1 mouse cellular context compared by ENCODE assay signal in genomic region chr17:86918786-86919185, GRCm38 (mm10).
TF ChIP-seq lines count a peak whose summit lies in the region.

No protein-coding gene starts in this region.

TF ChIP-seq in MEL, 35 proteins besides CTCF, POLR2A, EP300 and RAD21 (continued from another document):
- no peak for TF ChIP-seq MXI1 (IDR thresholded peaks at IDR 0.05; ENCODE audit: low read depth, low read length)
- no peak for TF ChIP-seq MAFK (IDR thresholded peaks at IDR 0.05; ENCODE audit: borderline replicate concordance, low read depth, low read length)
- no peak for TF ChIP-seq MAZ (IDR thresholded peaks at IDR 0.05; ENCODE audit: low read depth, low read length)
- TF ChIP-seq MYC (IDR thresholded peaks at IDR 0.05; ENCODE audit: low read depth, low read length) = peak; percentile 62; the same call in 1 of the 2 replicates
- TF ChIP-seq SMC3 (IDR thresholded peaks at IDR 0.05; ENCODE audit: low read depth, low read length) = peak; percentile 81
- no peak for TF ChIP-seq NRF1 (IDR thresholded peaks at IDR 0.05; ENCODE audit: insufficient read depth, low read depth, low read length, poor library complexity, severe bottlenecking)
- TF ChIP-seq NELFE (IDR thresholded peaks at IDR 0.05; ENCODE audit: low read depth, low read length) = no peak
